Mouse (Mus musculus) kidney, postnatal 14 days (tissue): ENCODE data around the gene Nlrp9b.
"Not testable (repeated sequence)": the region's sequence is repeated elsewhere in the genome, so short reads cannot be mapped to it uniquely, and the experiment has no call there.

Experiments
- DNase-seq: peaks from one replicate; pipeline ENCODE4 v3.0.0; 2022; ENCODE audit warnings: mixed read lengths

Nlrp9b gene

DNA sequence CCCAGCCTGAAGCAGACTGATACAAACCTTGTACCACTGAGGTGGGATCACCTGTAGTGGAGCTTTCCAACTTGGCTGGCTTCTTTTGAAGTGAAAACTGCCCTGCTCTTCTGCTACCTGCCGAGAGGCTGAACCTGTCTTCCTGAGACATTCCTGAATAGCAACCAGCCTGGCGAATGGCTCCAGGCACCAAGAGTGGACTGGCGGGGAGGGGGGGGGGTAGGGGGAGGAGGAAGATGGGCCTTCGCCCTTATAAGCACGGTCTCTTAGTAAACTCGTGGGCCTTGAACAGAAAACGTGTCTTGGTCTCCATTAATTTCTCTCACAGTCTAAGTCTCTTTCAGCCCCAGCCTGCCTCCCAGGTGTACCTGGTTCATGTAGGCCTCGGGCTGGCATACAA, at the start of gene Nlrp9b:
Gene Nlrp9b, plus strand, starts transcription at position 301 of the 400 bp plus-strand sequence.
- not testable (repeated sequence) for DNase-seq

DNA sequence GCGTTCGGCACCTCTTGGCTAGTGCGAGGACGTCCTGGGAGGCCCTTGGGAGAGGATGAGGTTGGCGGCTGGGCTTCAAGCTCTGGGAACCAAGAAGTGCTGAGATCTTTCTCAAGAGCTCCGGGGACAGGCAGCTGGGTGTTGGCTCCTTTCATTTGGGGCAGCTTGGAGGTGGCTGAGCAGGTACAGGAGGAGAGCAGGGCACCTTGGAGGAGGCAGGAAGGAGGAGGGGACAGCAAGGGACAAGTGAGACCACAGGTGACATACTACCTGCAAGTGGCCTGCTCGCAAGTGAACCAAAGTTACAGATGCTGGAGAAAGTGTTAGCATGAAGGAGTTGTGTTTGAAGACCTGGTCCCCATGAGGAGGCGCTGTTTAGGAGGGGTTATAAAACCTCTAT, 46.6 kb upstream of the Nlrp9b start:
- DNase-seq: no peak

- no peak for DNase-seq
These were observed 46.1 kb upstream of the Nlrp9b start for GRCm38 (mm10) chr7:19945201-19945600.

DNA sequence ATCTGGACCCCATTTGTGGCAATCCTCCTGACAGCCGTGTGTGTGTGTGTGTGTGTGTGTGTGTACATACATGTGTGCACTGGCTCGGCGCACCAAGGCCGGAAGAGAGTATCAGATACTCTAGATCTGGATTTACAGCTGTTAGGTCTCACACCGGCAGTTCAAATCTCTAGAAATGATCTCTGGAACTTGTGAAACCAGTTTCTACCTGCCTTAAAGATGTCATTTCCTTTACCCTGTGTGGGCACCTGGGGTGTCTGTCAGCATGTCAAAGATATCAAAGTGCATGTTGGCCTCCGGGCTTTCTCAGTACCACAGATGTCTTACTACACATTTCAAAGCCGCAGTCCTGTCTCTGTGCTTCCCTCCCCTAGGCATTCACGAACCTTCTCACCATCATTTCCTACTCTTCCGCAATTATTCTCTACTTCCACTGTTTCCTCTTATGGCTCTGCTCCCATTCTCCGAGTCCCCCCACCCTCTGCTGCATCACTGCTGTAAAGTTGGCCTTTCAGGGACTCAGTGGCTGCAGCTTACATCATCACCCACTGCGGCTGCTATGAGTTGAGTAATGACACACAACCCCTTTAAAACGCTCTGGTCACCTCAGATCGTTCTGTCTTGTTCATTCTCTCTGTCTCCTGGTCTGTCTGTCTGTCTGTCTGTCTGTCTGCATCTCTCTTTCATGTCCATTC, 45.3 kb upstream of the Nlrp9b start:
- no peak for DNase-seq

DNA sequence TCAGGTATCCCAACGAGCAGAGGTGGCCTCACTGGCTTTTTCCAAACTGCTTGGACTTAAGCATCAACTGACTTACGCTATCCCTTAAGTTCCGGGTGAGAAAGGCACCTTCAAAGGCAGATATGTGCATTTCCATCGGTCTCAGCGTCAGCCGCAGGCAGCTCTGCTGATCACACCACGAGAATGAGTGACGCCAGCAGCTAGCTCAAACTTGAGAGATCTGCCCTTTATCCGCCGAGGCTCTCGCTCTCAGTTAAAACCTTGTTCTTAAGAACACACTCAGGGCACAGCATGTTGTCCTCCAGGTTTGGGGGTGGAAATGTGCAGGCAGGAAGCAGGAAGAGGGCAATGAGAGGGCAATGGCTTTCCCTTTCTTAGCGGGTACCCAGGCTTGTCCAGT, 42.3 kb upstream of the Nlrp9b start:
- no peak for DNase-seq

DNA sequence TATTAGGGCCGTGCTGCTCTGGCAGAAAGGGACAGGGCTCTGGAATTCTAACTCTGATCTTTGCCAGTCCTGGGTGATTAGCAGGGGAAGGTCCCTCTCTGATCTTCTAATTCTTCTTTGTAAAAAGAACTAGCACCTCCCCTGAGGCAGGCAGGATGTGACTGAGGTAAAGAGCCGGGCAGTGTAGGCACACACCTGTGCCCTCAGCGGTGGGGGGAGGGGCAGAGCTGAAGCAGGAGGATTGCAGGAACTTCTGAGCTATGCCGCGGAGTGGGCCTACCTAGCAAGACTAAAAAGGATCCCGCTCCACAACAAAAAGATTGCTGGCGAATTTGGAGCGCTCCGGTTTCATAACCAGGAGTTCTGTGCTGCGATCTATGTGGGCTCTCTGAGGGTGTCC, 41.3 kb upstream of the Nlrp9b start:
- no peak for DNase-seq

GRCm38 (mm10) chr7:19950589-19950988, 40.7 kb upstream of the Nlrp9b start, which contains the start of gene Igsf23:
TSS of gene Igsf23 (minus strand) at chr7:19950756.
- no peak for DNase-seq

- no peak for DNase-seq
These were observed 38.8 kb upstream of the Nlrp9b start for GRCm38 (mm10) chr7:19952320-19952986.

- no peak for DNase-seq
These were observed 38.2 kb upstream of the Nlrp9b start for GRCm38 (mm10) chr7:19953054-19953453.

DNA sequence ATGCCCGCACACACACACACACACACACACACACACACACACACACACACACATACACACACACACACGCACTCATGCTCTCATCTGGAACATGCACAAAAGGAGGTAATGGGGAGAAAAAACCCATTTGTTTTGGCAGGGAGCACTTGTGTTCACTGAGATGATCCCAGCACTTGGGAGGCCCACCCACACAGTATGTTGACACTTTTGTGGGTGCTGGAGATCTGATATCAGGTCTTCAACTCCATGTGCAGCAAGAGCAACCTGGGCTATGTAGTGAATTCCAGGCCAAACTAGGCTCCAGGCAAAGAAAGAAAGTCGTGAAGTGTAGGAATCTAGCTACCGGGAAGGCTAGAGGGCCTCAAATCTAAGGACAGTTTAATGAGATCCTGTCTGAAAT, 35.4 kb upstream of the Nlrp9b start:
- DNase-seq: no peak

- peak; percentile 92 for DNase-seq
These were observed 34.9 kb upstream of the Nlrp9b start for GRCm38 (mm10) chr7:19956341-19956781.

- DNase-seq: no peak
These were observed 28.8 kb upstream of the Nlrp9b start for GRCm38 (mm10) chr7:19962423-19962822.

DNA sequence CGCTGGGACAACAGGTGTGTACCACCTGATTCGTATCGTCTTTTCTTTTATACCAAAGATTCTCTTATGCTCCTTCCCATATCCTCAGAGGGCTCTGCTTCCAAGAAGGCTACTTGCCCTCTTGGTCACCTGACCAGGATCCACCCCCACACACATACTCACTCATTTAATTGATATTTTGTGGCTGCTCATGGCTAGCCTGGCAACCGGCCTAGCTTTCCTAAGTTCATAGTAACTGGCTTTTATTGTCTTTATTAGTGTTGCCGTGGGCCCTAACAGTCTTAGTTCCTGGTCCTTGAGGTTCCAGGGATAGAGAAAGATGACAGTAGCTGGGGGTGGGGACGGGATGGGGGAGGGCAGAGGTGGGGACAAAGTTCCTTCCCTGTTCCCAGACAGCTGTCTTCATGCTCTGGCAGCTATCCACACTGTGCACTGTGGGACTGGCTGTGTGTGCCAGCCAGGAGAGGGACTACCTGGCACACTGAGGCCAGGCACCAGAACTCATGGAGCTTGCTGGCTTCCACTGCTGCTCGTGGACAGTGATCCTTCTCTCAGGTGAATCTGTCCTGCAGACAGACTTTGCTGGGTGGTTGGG, 26.2 kb upstream of the Nlrp9b start, which contains the start of gene Ceacam20:
Gene Ceacam20, plus strand, starts transcription at position 428 of the 595 bp plus-strand sequence.
- no peak for DNase-seq

DNA sequence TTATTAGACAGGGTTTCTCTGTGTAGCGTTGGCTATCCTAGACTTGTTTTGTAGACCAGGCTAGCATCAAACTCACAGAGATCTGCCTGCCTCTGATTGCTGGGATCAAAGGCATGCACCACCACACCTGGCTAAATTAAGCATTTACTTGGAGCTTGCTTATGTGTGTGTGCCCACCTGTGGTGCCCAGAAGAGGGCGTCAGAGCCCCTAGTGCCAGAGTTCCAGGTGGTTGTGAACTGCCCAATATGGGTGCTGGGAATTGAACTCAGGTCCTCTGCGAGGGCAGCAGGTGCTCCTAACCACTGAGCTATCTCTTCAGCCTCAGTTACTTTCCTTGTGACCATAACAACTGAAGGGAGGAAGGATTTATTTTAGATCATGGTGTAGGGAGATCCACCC, 22.2 kb upstream of the Nlrp9b start:
- no peak for DNase-seq

- DNase-seq: no peak
These were observed 21.6 kb upstream of the Nlrp9b start for GRCm38 (mm10) chr7:19969541-19970090.

DNA sequence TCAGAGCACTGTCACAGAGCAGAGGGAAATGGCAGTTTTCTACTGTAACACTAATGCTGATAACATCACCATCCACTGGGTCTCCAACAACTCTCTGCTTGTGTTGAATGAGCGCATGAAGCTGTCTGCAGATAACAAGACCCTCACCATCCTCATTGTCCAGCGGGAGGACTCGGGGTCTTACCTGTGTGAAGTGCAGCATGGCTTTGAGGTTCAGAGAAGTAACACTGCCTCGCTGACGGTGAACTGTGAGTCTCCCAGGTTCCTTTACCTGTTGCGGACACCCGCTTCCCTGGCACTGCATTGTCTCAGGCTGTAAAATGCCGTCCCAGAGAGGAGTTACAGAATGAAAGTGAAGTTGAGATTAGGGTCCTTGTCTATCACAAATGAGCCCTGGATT, 21.1 kb upstream of the Nlrp9b start:
- no peak for DNase-seq

- no peak for DNase-seq
These were observed 19.7 kb upstream of the Nlrp9b start for GRCm38 (mm10) chr7:19971516-19971915.

DNA sequence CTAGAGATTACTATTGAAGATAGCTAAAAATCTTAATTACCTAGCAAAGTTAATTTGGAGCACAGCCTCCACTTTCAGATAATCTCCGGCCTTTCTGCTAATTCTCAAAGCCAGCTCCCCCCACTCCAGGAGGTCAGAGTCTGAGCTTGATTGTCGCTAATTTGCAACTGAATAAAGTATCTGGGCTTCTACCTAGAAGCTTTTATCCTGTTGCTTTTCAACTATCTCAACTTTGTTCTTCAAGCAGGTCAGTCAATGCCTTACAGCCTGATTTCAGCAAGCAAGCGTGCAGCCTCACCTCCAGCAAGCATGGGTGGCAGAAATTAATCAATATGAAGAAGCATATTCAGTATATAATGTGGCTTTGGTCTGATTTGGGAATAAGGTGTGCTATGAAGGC, 5.5 kb downstream of the Nlrp9b start:
- DNase-seq: not testable (repeated sequence)

DNA sequence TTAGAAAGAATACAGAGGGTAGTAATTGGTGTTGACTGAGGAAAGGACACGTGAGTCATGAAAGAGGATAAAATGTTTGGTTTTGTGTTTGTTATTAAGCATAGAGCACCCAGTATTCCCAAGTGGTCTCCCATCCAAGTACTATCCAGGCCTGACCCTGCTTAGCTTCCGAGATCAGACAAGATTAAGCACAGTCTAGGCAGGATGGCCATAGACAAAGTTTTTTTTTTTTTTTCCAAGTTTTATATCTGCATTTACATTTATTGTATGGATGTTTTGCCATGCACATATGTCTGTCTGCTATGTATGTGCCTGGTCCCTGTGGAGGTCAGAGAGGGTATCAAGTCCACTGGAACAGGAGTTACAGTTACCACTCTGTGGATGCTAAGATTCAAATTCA, 18.7 kb downstream of the Nlrp9b start:
- DNase-seq: no peak

DNA sequence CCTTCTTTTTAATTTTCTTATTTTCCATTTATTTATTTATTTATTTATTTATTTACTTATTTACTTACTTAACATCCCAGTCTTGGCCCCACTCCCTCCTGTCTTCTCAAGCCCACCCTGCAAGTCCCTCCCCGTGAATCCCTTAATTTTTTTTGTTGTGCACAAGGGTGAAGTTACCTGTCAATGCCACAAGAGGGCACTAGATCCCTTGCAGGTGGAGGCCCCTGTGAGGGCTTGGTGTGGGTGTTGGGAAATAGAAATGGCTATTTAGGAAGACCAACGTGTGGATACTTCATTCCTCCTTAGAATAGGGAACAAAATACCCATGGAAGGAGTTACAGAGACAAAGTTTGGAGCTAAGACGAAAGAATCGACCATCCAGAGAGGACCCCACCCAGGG, 72.8 kb downstream of the Nlrp9b start:
- DNase-seq: not testable (repeated sequence)

DNA sequence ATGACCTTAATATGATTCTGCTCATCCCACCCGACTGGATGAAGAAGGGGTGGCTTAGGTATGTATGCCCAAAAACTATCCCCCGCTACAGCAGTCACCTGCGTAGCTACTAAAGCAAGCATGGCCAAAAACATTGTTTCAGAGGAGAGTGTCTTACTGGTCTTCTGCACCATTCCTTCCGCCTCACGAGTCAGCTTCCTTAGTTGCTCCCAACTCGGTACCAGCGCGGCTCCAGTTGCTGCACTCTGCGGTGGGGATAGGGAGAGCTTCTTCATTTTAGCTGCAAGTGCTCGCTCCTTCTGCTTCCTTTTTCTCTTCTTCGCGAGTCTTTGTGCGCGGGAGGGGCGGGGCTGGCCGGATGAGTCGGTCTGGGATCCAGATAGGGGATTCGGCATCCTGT, 86.9 kb downstream of the Nlrp9b start:
- DNase-seq: not testable (repeated sequence)

DNA sequence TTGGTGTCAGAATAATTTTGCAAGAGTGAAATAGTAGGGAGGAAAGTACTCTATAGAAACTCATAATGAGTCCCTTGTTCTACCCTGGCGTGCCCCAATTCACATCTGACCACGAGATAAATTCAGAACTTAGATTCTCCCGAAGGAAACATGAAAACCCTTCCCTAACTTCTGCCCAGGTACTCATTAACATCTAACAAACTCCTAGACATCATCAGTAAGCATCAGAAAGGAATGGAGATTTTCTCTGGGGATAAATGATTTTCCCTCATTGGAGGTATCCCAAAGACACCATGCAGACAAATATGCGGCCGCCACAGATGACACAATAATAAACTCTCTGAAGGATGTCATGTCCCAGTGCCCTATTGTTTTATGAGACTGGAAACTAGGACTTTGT, 108.1 kb downstream of the Nlrp9b start, which contains the start of gene Vmn1r91:
Gene Vmn1r91, plus strand, starts transcription at position 301 of the 400 bp plus-strand sequence.
- DNase-seq: not testable (repeated sequence)

GRCm38 (mm10) chr7:20122479-20122878, 131.2 kb downstream of the Nlrp9b start, which contains the start of gene Gm16442:
TSS of gene Gm16442 (minus strand) at chr7:20122579.
- not testable (repeated sequence) for DNase-seq
